Mouse (Mus musculus): ENCODE results near the gene Fezf2. TPM values are rescaled to one million over a fixed set of nuclear protein-coding genes. Genes with fewer than 3 reads are reported as not detected.

Gene Fezf2
- total RNA-seq, 2 experiments from 2014 or later = 20.4 to 30.9 TPM

GRCm38 (mm10) chr14:12344061-12344745 is 3.8 kb downstream of the Fezf2 start:
- intact Hi-C loops (cut with DNase I) = loop anchor here (5.0 kb wide), 1 partner anchor 118 kb away; no protein-coding TSS in a partner anchor
- DNase-seq (ENCODE audit: low spot score in 2 of 2) = peak in 1 of 2 experiments; percentile 16

- intact Hi-C loops (cut with DNase I) = loop anchor here (5.0 kb wide), 1 partner anchor 119 kb away; no protein-coding TSS in a partner anchor
- peak in 1 of 2 experiments; percentile 31 for DNase-seq (ENCODE audit: low spot score in 2 of 2)
Measured at GRCm38 (mm10) chr14:12343451-12343941, 4.5 kb downstream of the Fezf2 start.

- no peak for DNase-seq (ENCODE audit: low spot score in 2 of 2)
- intact Hi-C loops (cut with DNase I) = loop anchor here (5.0 kb wide), 1 partner anchor 120 kb away; no protein-coding TSS in a partner anchor
Measured at GRCm38 (mm10) chr14:12342458-12343131, 5.4 kb downstream of the Fezf2 start.

GRCm38 (mm10) chr14:12341789-12342457 is 6.1 kb downstream of the Fezf2 start:
- no peak for DNase-seq (ENCODE audit: low spot score in 2 of 2)
- intact Hi-C loops (cut with DNase I) = loop anchor here (5.0 kb wide), 1 partner anchor 120 kb away; no protein-coding TSS in a partner anchor

- peak; percentile 26 to 37 for DNase-seq (ENCODE audit: low spot score in 2 of 2)
- intact Hi-C loops (cut with DNase I) = loop anchor here (5.0 kb wide), 1 partner anchor 121 kb away; no protein-coding TSS in a partner anchor
Measured at GRCm38 (mm10) chr14:12341075-12341788, 6.8 kb downstream of the Fezf2 start.

GRCm38 (mm10) chr14:12340238-12341074 is 7.5 kb downstream of the Fezf2 start:
- DNase-seq (ENCODE audit: low spot score in 2 of 2) = peak; percentile 42 to 59
- intact Hi-C loops (cut with DNase I) = loop anchor here (5.0 kb wide), 1 partner anchor 122 kb away; no protein-coding TSS in a partner anchor

GRCm38 (mm10) chr14:12338811-12339565 is 9.0 kb downstream of the Fezf2 start:
- intact Hi-C loops (cut with DNase I) = loop anchor here (5.0 kb wide), 1 partner anchor 42 kb away; no protein-coding TSS in a partner anchor
- no peak for DNase-seq (ENCODE audit: low spot score in 2 of 2)

GRCm38 (mm10) chr14:12337998-12338809 is 9.8 kb downstream of the Fezf2 start:
- DNase-seq (ENCODE audit: low spot score in 2 of 2) = peak; percentile 23 to 61
- intact Hi-C loops (cut with DNase I) = loop anchor here (5.0 kb wide), 1 partner anchor 41 kb away; no protein-coding TSS in a partner anchor

GRCm38 (mm10) chr14:12337421-12337997 is 10.5 kb downstream of the Fezf2 start:
- intact Hi-C loops (cut with DNase I) = loop anchor here (5.0 kb wide), 1 partner anchor 40 kb away; no protein-coding TSS in a partner anchor
- peak in 1 of 2 experiments; percentile 71 for DNase-seq (ENCODE audit: low spot score in 2 of 2)

GRCm38 (mm10) chr14:12334925-12335324 is 13.1 kb downstream of the Fezf2 start:
- intact Hi-C loops (cut with DNase I) = loop anchor here (5.0 kb wide), 1 partner anchor 38 kb away; no protein-coding TSS in a partner anchor
- DNase-seq (ENCODE audit: low spot score in 2 of 2) = peak in 1 of 2 experiments; percentile 31

GRCm38 (mm10) chr14:12333622-12334021 is 14.4 kb downstream of the Fezf2 start:
- intact Hi-C loops (cut with DNase I) = no loop called here
- no peak for DNase-seq (ENCODE audit: low spot score in 2 of 2)

- DNase-seq (ENCODE audit: low spot score in 2 of 2) = no peak
- intact Hi-C loops (cut with DNase I) = no loop called here
Measured at GRCm38 (mm10) chr14:12303106-12303505, 44.9 kb downstream of the Fezf2 start.

GRCm38 (mm10) chr14:12300677-12301076 is 47.3 kb downstream of the Fezf2 start:
- peak; percentile 24 to 37 for DNase-seq (ENCODE audit: low spot score in 2 of 2)
- intact Hi-C loops (cut with DNase I) = loop anchor here (2.0 kb wide), 1 partner anchor 230 kb away; no protein-coding TSS in a partner anchor

- intact Hi-C loops (cut with DNase I) = loop anchor here (2.0 kb wide), 1 partner anchor 231 kb away; no protein-coding TSS in a partner anchor
- no peak for DNase-seq (ENCODE audit: low spot score in 2 of 2)
Measured at GRCm38 (mm10) chr14:12300275-12300674, 47.7 kb downstream of the Fezf2 start.

- DNase-seq (ENCODE audit: low spot score in 2 of 2) = no peak
- intact Hi-C loops (cut with DNase I) = loop anchor here (2.0 to 5.0 kb wide), 3 partner anchors 38 to 231 kb away; no protein-coding TSS in a partner anchor
Measured at GRCm38 (mm10) chr14:12299654-12300053, 48.3 kb downstream of the Fezf2 start.

- no peak for DNase-seq (ENCODE audit: low spot score in 2 of 2)
- intact Hi-C loops (cut with DNase I) = loop anchor here (5.0 kb wide), 2 partner anchors 38 to 127 kb away; no protein-coding TSS in a partner anchor
Measured at GRCm38 (mm10) chr14:12299171-12299570, 48.8 kb downstream of the Fezf2 start.

Data from left cerebral cortex, postnatal 25 days (tissue).